Mouse (Mus musculus): Measurements from ENCODE around the gene Col4a1. TPM values are rescaled to one million over a fixed set of nuclear protein-coding genes. Genes with fewer than 3 reads are reported as not detected.
A peak's percentile ranks its signal among the peaks of the same experiment; 100 is the strongest.

The Col4a1 gene
- polyA plus RNA-seq, 1 experiment from 2014 or later: 115 TPM

- Histone ChIP-seq H3K9me3 (ENCODE audit: control insufficient read depth, low read length) (no peaks in the 10 kb centered on the region), H3K4me1 (ENCODE audit: control insufficient read depth, insufficient read depth, low read length) (no peaks in the 10 kb centered on the region), H3K27ac (ENCODE audit: low read depth, low read length) (no peak overlapping the region), H3K36me3 (ENCODE audit: control insufficient read depth, insufficient read depth, low read length) (no peaks in the 10 kb centered on the region), H3K4me3 (ENCODE audit: low read depth, low read length) (no peak overlapping the region), H3K4me2 (no peak overlapping the region), H3K9ac (ENCODE audit: low read length) (no peak overlapping the region), H3K27me3 (ENCODE audit: control insufficient read depth, insufficient read depth, low read length) (no peaks in the 10 kb centered on the region)
- DNase-seq (ENCODE audit: low spot score, missing footprints) (no peak), ATAC-seq (ENCODE audit: low FRiP score) (no peak)
- WGBS: 87% methylated on average over 8 of the region's 8 CpGs
Observed at GRCm38 (mm10) chr8:11297141-11297838, 15.3 kb downstream of the Col4a1 start.

- DNase-seq (ENCODE audit: low spot score, missing footprints) (no peak), ATAC-seq (ENCODE audit: low FRiP score) (no peak)
- no peaks in the 10 kb centered on the region for H3K4me1 ChIP-seq (ENCODE audit: control insufficient read depth, insufficient read depth, low read length)
- no peaks in the 10 kb centered on the region for H3K36me3 ChIP-seq (ENCODE audit: control insufficient read depth, insufficient read depth, low read length)
- H3K9me3 ChIP-seq (ENCODE audit: control insufficient read depth, low read length): no peaks in the 10 kb centered on the region
- WGBS: 90% methylated on average over 10 of the region's 10 CpGs
- no peak overlapping the region for H3K9ac ChIP-seq (ENCODE audit: low read length)
- no peaks in the 10 kb centered on the region for H3K27me3 ChIP-seq (ENCODE audit: control insufficient read depth, insufficient read depth, low read length)
- H3K4me3 ChIP-seq (ENCODE audit: low read depth, low read length): no peak overlapping the region
- H3K27ac ChIP-seq (ENCODE audit: low read depth, low read length): no peak overlapping the region
- H3K4me2 ChIP-seq: no peak overlapping the region
Observed at GRCm38 (mm10) chr8:11296282-11296943, 16.2 kb downstream of the Col4a1 start.

GRCm38 (mm10) chr8:11292611-11293010 lies 20.0 kb downstream of the Col4a1 start:
- DNase-seq (ENCODE audit: low spot score, missing footprints) (no peak), ATAC-seq (ENCODE audit: low FRiP score) (no peak)
- H3K4me3 ChIP-seq (ENCODE audit: low read depth, low read length): no peak overlapping the region
- no peak overlapping the region for H3K9ac ChIP-seq (ENCODE audit: low read length)
- 60% methylated on average over 3 of the region's 3 CpGs for WGBS
- no peaks in the 10 kb centered on the region for H3K27me3 ChIP-seq (ENCODE audit: control insufficient read depth, insufficient read depth, low read length)
- H3K4me2 ChIP-seq: no peak overlapping the region
- no peaks in the 10 kb centered on the region for H3K36me3 ChIP-seq (ENCODE audit: control insufficient read depth, insufficient read depth, low read length)
- no peaks in the 10 kb centered on the region; the same call in 1 of the 2 replicates for H3K4me1 ChIP-seq (ENCODE audit: control insufficient read depth, insufficient read depth, low read length)
- H3K9me3 ChIP-seq (ENCODE audit: control insufficient read depth, low read length): no peaks in the 10 kb centered on the region
- no peak overlapping the region for H3K27ac ChIP-seq (ENCODE audit: low read depth, low read length)

GRCm38 (mm10) chr8:11290533-11290932 lies 22.1 kb downstream of the Col4a1 start:
- WGBS: 20% methylated on average over 1 of the region's 1 CpGs

GRCm38 (mm10) chr8:11288286-11288685 lies 24.3 kb downstream of the Col4a1 start:
- no peaks in the 10 kb centered on the region for H3K9me3 ChIP-seq (ENCODE audit: control insufficient read depth, low read length)
- no peak for DNase-seq (ENCODE audit: low spot score, missing footprints)
- 56% methylated on average over 6 of the region's 6 CpGs for WGBS
- no peak overlapping the region for H3K4me2 ChIP-seq
- H3K9ac ChIP-seq (ENCODE audit: low read length): no peak overlapping the region
- no peak overlapping the region for H3K4me3 ChIP-seq (ENCODE audit: low read depth, low read length)
- H3K4me1 ChIP-seq (ENCODE audit: control insufficient read depth, insufficient read depth, low read length): peaks cover 2% of the 10 kb centered on the region; the same call in 1 of the 2 replicates
- no peaks in the 10 kb centered on the region for H3K36me3 ChIP-seq (ENCODE audit: control insufficient read depth, insufficient read depth, low read length)
- no peak for ATAC-seq (ENCODE audit: low FRiP score)
- no peaks in the 10 kb centered on the region for H3K27me3 ChIP-seq (ENCODE audit: control insufficient read depth, insufficient read depth, low read length)
- H3K27ac ChIP-seq (ENCODE audit: low read depth, low read length): no peak overlapping the region

More at GRCm38 (mm10) chr8:11290533-11290932, 22.1 kb downstream of the Col4a1 start:
- Histone ChIP-seq H3K27ac (ENCODE audit: low read depth, low read length) (no peak overlapping the region), H3K9me3 (ENCODE audit: control insufficient read depth, low read length) (no peaks in the 10 kb centered on the region), H3K4me3 (ENCODE audit: low read depth, low read length) (no peak overlapping the region), H3K36me3 (ENCODE audit: control insufficient read depth, insufficient read depth, low read length) (no peaks in the 10 kb centered on the region), H3K27me3 (ENCODE audit: control insufficient read depth, insufficient read depth, low read length) (no peaks in the 10 kb centered on the region), H3K4me2 (no peak overlapping the region), H3K9ac (ENCODE audit: low read length) (no peak overlapping the region), H3K4me1 (ENCODE audit: control insufficient read depth, insufficient read depth, low read length) (no peaks in the 10 kb centered on the region; the same call in 1 of the 2 replicates)
- no peak for ATAC-seq (ENCODE audit: low FRiP score)
- DNase-seq (ENCODE audit: low spot score, missing footprints): no peak

- Histone ChIP-seq H3K9me3 (ENCODE audit: control insufficient read depth, low read length) (no peaks in the 10 kb centered on the region), H3K4me1 (ENCODE audit: control insufficient read depth, insufficient read depth, low read length) (peaks cover 3% of the 10 kb centered on the region; the same call in 1 of the 2 replicates), H3K36me3 (ENCODE audit: control insufficient read depth, insufficient read depth, low read length) (no peaks in the 10 kb centered on the region), H3K27ac (ENCODE audit: low read depth, low read length) (no peak overlapping the region), H3K27me3 (ENCODE audit: control insufficient read depth, insufficient read depth, low read length) (no peaks in the 10 kb centered on the region), H3K9ac (ENCODE audit: low read length) (no peak overlapping the region), H3K4me3 (ENCODE audit: low read depth, low read length) (no peak overlapping the region), H3K4me2 (no peak overlapping the region)
- no peak for ATAC-seq (ENCODE audit: low FRiP score)
- WGBS: 58% methylated on average over 3 of the region's 3 CpGs
- DNase-seq (ENCODE audit: low spot score, missing footprints): no peak
Observed at GRCm38 (mm10) chr8:11287139-11287538, 25.5 kb downstream of the Col4a1 start.

GRCm38 (mm10) chr8:11285437-11285836 lies 27.2 kb downstream of the Col4a1 start:
- 77% methylated on average over 4 of the region's 4 CpGs for WGBS
- Histone ChIP-seq H3K27me3 (ENCODE audit: control insufficient read depth, insufficient read depth, low read length) (no peaks in the 10 kb centered on the region), H3K9ac (ENCODE audit: low read length) (no peak overlapping the region), H3K27ac (ENCODE audit: low read depth, low read length) (no peak overlapping the region), H3K36me3 (ENCODE audit: control insufficient read depth, insufficient read depth, low read length) (no peaks in the 10 kb centered on the region), H3K9me3 (ENCODE audit: control insufficient read depth, low read length) (no peaks in the 10 kb centered on the region), H3K4me1 (ENCODE audit: control insufficient read depth, insufficient read depth, low read length) (peaks cover 3% of the 10 kb centered on the region; the same call in 1 of the 2 replicates), H3K4me2 (no peak overlapping the region), H3K4me3 (ENCODE audit: low read depth, low read length) (no peak overlapping the region)
- no peak for DNase-seq (ENCODE audit: low spot score, missing footprints)
- no peak for ATAC-seq (ENCODE audit: low FRiP score)

- no peaks in the 10 kb centered on the region for H3K9me3 ChIP-seq (ENCODE audit: control insufficient read depth, low read length)
- no peak for DNase-seq (ENCODE audit: low spot score, missing footprints)
- no peaks in the 10 kb centered on the region for H3K36me3 ChIP-seq (ENCODE audit: control insufficient read depth, insufficient read depth, low read length)
- H3K27me3 ChIP-seq (ENCODE audit: control insufficient read depth, insufficient read depth, low read length): no peaks in the 10 kb centered on the region
- 46% methylated on average over 10 of the region's 10 CpGs for WGBS
- peaks cover 3% of the 10 kb centered on the region for H3K4me1 ChIP-seq (ENCODE audit: control insufficient read depth, insufficient read depth, low read length)
- ATAC-seq (ENCODE audit: low FRiP score): peak; percentile 48; the same call in 1 of the 2 replicates
- H3K4me2 ChIP-seq: no peak overlapping the region
- H3K9ac ChIP-seq (ENCODE audit: low read length): no peak overlapping the region
- no peak overlapping the region for H3K4me3 ChIP-seq (ENCODE audit: low read depth, low read length)
- H3K27ac ChIP-seq (ENCODE audit: low read depth, low read length): no peak overlapping the region
Observed at GRCm38 (mm10) chr8:11283217-11283616, 29.4 kb downstream of the Col4a1 start.

GRCm38 (mm10) chr8:11282696-11283095 lies 29.9 kb downstream of the Col4a1 start:
- ATAC-seq (ENCODE audit: low FRiP score) (0 out of 2 replicates have a peak, but pooled peaks have one; percentile 30), DNase-seq (ENCODE audit: low spot score, missing footprints) (no peak)
- Histone ChIP-seq H3K36me3 (ENCODE audit: control insufficient read depth, insufficient read depth, low read length) (no peaks in the 10 kb centered on the region), H3K4me1 (ENCODE audit: control insufficient read depth, insufficient read depth, low read length) (peaks cover 3% of the 10 kb centered on the region), H3K9me3 (ENCODE audit: control insufficient read depth, low read length) (no peaks in the 10 kb centered on the region), H3K9ac (ENCODE audit: low read length) (no peak overlapping the region), H3K4me2 (no peak overlapping the region), H3K27ac (ENCODE audit: low read depth, low read length) (no peak overlapping the region), H3K27me3 (ENCODE audit: control insufficient read depth, insufficient read depth, low read length) (no peaks in the 10 kb centered on the region), H3K4me3 (ENCODE audit: low read depth, low read length) (no peak overlapping the region)
- WGBS: 78% methylated on average over 7 of the region's 7 CpGs

Data from midbrain, embryonic 11.5 days (tissue).